ENCODE assay signal across 20 mouse cellular contexts in genomic region chr11:93986298-93986697, GRCm38 (mm10). TPM values are rescaled to one million over a fixed set of nuclear protein-coding genes. Genes with fewer than 3 reads are reported as not detected.
A peak's percentile ranks its signal among the peaks of the same experiment; 100 is the strongest.
DNase-seq lines count a peak whose midpoint lies in the region; ATAC-seq and TF ChIP-seq lines count a peak whose summit lies in the region.
"Had no signal": no experiment of that assay in that cellular context is flagged by ENCODE, and none has a peak within 500 bp of the region (broad histone marks: within the 10 kb centered on the region; RNA-seq: fewer than 3 reads in every experiment).

No protein-coding gene starts in this region.

- TF ChIP-seq EP300 in CH12.LX (IDR thresholded peaks at IDR 0.05; ENCODE audit: low read length) (no peak), MEL (IDR thresholded peaks at IDR 0.05; ENCODE audit: low read depth in 1 of 2, low read length in 2 of 2) (no peak)

- in situ Hi-C loops in CH12.LX (cut with MboI; ENCODE audit: low pct_ligation_motif_present, low pct_unique_long_range_greater_than_20kb, low sequenced_read_pairs) = no loop called here

- H3K36me3 ChIP-seq in CH12.LX (replicated peaks in 1 of 2; ENCODE audit: control insufficient read depth in 1 of 2, insufficient read depth in 1 of 2, low read length in 1 of 2) (no peaks in the 10 kb centered on the region), MEL (ENCODE audit: control insufficient read depth in 1 of 2, insufficient read depth in 2 of 2, low read length in 2 of 2) (peaks cover 0 to 14% of the 10 kb centered on the region in 2 experiments; a peak in 2 of 4 replicates)
- H3K36me3 ChIP-seq: heart, embryonic 10.5 days; hindbrain, embryonic 12.5 days; hindbrain, embryonic 15.5 days had no signal

- H3K27ac ChIP-seq in CH12.LX (ENCODE audit: insufficient read depth, low read depth) (no peak overlapping the region), MEL (ENCODE audit: control insufficient read depth, low read depth, low read length) (no peak overlapping the region)
- H3K27ac ChIP-seq: hindbrain, embryonic 12.5 days; hindbrain, embryonic 15.5 days had no signal

- H3K4me3 ChIP-seq in CH12.LX (replicated peaks in 1 of 3; ENCODE audit: low read depth in 2 of 3, low read length in 2 of 3, poor library complexity in 1 of 3) = no peak overlapping the region
- no peak overlapping the region for H3K4me3 ChIP-seq in MEL (ENCODE audit: control insufficient read depth in 1 of 2, insufficient read depth in 1 of 2, low read depth in 2 of 2, low read length in 2 of 2)
- H3K4me3 ChIP-seq: heart, embryonic 10.5 days; hindbrain, embryonic 12.5 days; hindbrain, embryonic 15.5 days had no signal

- H3K9me3 ChIP-seq in CH12.LX (replicated peaks; ENCODE audit: low read length) (no peaks in the 10 kb centered on the region), MEL (replicated peaks; ENCODE audit: insufficient read depth, low read length) (no peaks in the 10 kb centered on the region)
- H3K9me3 ChIP-seq: heart, embryonic 10.5 days; hindbrain, embryonic 12.5 days; hindbrain, embryonic 15.5 days had no signal

- no peaks in the 10 kb centered on the region for H3K79me2 ChIP-seq in CH12.LX (replicated peaks; ENCODE audit: control insufficient read depth, extremely low read depth, insufficient read depth, poor library complexity, severe bottlenecking)
- no peaks in the 10 kb centered on the region for H3K79me2 ChIP-seq in MEL (ENCODE audit: control insufficient read depth, insufficient read depth, low read length, poor library complexity)

- peak; percentile 66 for DNase-seq in heart, adult 11 months
- no peak for DNase-seq in heart, adult 8-10 months (ENCODE audit: low spot score)
- DNase-seq in CH12.LX (ENCODE audit: extremely low read depth) = no peak
- DNase-seq in MEL (ENCODE audit: low read depth, low spot score) = no peak
- DNase-seq in adrenal gland, adult 8-10 months = no peak
- DNase-seq in right cerebral cortex, postnatal 10 days (ENCODE audit: low spot score in 2 of 2) = no peak
- DNase-seq: adrenal gland, adult 2 months; adrenal gland, postnatal 25 days; cerebellum, adult 18-20 months; cerebellum, adult 9-10 months; cerebellum, postnatal 14 days; forebrain, postnatal 0 days; gastrocnemius, postnatal 36 days had no signal

- dilution Hi-C loops in CH12.LX (cut with MboI; ENCODE audit: extremely low pct_ligation_motif_present, extremely low pct_unique_long_range_greater_than_20kb, low sequenced_read_pairs) = no loop called here

- TF ChIP-seq RAD21 in CH12.LX (IDR thresholded peaks at IDR 0.05; ENCODE audit: low read depth, low read length) (no peak), MEL (IDR thresholded peaks at IDR 0.05; ENCODE audit: low read depth, low read length) (no peak)

- H3K4me1 ChIP-seq in CH12.LX (ENCODE audit: control insufficient read depth in 1 of 2, insufficient read depth in 2 of 2) = peaks cover 13 to 31% of the 10 kb centered on the region in 2 experiments
- peaks cover 8 to 27% of the 10 kb centered on the region in 2 experiments for H3K4me1 ChIP-seq in MEL (ENCODE audit: control insufficient read depth in 1 of 2, insufficient read depth in 2 of 2, low read length in 2 of 2)
- H3K4me1 ChIP-seq: hindbrain, embryonic 12.5 days; hindbrain, embryonic 15.5 days had no signal

- TF ChIP-seq POLR2A in CH12.LX (IDR thresholded peaks at IDR 0.05; ENCODE audit: low read depth, low read length) (no peak), MEL (IDR thresholded peaks at IDR 0.05; ENCODE audit: control insufficient read depth in 1 of 2, insufficient read depth in 1 of 2, low read depth in 1 of 2, low read length in 2 of 2, poor library complexity in 1 of 2) (no peak)

- H3K9ac ChIP-seq in CH12.LX (ENCODE audit: insufficient read depth, low read depth) (no peak overlapping the region), MEL (ENCODE audit: control insufficient read depth, low read depth, low read length, poor library complexity, severe bottlenecking) (no peak overlapping the region)
- H3K9ac ChIP-seq: forebrain, postnatal 0 days; hindbrain, embryonic 12.5 days; hindbrain, embryonic 15.5 days had no signal

- TF ChIP-seq CTCF in CH12.LX (conservative IDR thresholded peaks at IDR 0.05 in 1 of 2, IDR thresholded peaks at IDR 0.05 in 1 of 2; ENCODE audit: low read depth in 2 of 2, low read length in 2 of 2) (no peak), MEL (IDR thresholded peaks at IDR 0.05 in 2 of 3, conservative IDR thresholded peaks at IDR 0.05 in 1 of 3; ENCODE audit: control insufficient read depth in 1 of 3, insufficient read depth in 1 of 3, low read depth in 2 of 3, low read length in 3 of 3, poor library complexity in 1 of 3, severe bottlenecking in 1 of 3) (no peak)

- no peak overlapping the region for H3K4me2 ChIP-seq in CH12.LX (ENCODE audit: insufficient read depth, low read depth, poor library complexity, severe bottlenecking)
- H3K4me2 ChIP-seq: hindbrain, embryonic 12.5 days; hindbrain, embryonic 15.5 days had no signal

- no peaks in the 10 kb centered on the region for H3K27me3 ChIP-seq in CH12.LX (replicated peaks)
- no peaks in the 10 kb centered on the region for H3K27me3 ChIP-seq in MEL (ENCODE audit: control insufficient read depth in 1 of 2, insufficient read depth in 2 of 2, low read length in 2 of 2)
- H3K27me3 ChIP-seq: hindbrain, embryonic 12.5 days; hindbrain, embryonic 15.5 days had no signal

- 0 out of 2 replicates have a peak, but pooled peaks have one; percentile 58 for ATAC-seq in erythroid progenitor cell, adult 5-6 weeks (replicated peaks; ENCODE audit: low FRiP score, poor library complexity, severe bottlenecking)
- ATAC-seq: forebrain, embryonic 14.5 days; forebrain, postnatal 0 days; intestine, postnatal 0 days had no signal

TF ChIP-seq in CH12.LX, 34 proteins besides CTCF, POLR2A, EP300 and RAD21:
- TF ChIP-seq MAFK (IDR thresholded peaks at IDR 0.05; ENCODE audit: insufficient replicate concordance, low read length) (peak; percentile 77), ZMIZ1 (IDR thresholded peaks at IDR 0.05; ENCODE audit: low read depth, low read length) (no peak)
TF ChIP-seq in CH12.LX: peak in this region for 1.

TF ChIP-seq in MEL, 35 proteins besides CTCF, POLR2A, EP300 and RAD21:
- no peak for TF ChIP-seq MAZ (IDR thresholded peaks at IDR 0.05; ENCODE audit: low read depth, low read length)
- 0 out of 2 replicates have a peak, but pooled peaks have one; percentile 18 for TF ChIP-seq MAFK (IDR thresholded peaks at IDR 0.05; ENCODE audit: borderline replicate concordance, low read depth, low read length)

RNA-seq across cellular contexts. Expression of gene Spag9, which starts 9.6 kb away (rescaled TPM):
- 100 to 1,000 TPM; 141 to 155 (median 148) TPM for total RNA-seq in heart, adult 8-10 months (2022)
- total RNA-seq in CH12.LX (2012; rRNA removed) = 21.0 TPM in 2 replicates
- 22.5 and 22.6 TPM in 2 replicates for total RNA-seq in CH12.LX (2014; rRNA removed)
- 30.7 and 32.1 TPM in 2 replicates for polyA plus RNA-seq in CH12.LX (2012; ENCODE audit: insufficient read length, low read depth)
- total RNA-seq in MEL (2012; rRNA removed) = 19.1 and 20.6 TPM in 2 replicates
- 100 to 1,000 TPM in 1 of 2 experiments, 10 to 100 TPM in 1; 18.9 to 279 TPM for polyA plus RNA-seq in MEL (2012; ENCODE audit: insufficient read depth in 1 of 2, insufficient read length in 2 of 2, low read depth in 1 of 2, low replicate concordance in 2 of 2, missing spikeins in 1 of 2)
- total RNA-seq in erythroid progenitor cell, adult 5-6 weeks (2015; ENCODE audit: low replicate concordance) = 28.5 and 50.7 TPM in 2 replicates
- total RNA-seq in erythroid progenitor cell, adult 5-6 weeks (2017; ENCODE audit: low replicate concordance) = 68.5 and 69.1 TPM in 2 replicates
- 100 to 1,000 TPM in 2 of 4 experiments, 10 to 100 TPM in 2; 93.5 to 138 (median 115) TPM for total RNA-seq in adrenal gland, adult 8-10 months (2022)

RNA-seq across cellular contexts. Expression of gene Nme1, which starts 18.0 kb away (rescaled TPM):
- total RNA-seq in heart, adult 8-10 months (2022) = 10 to 100 TPM in 3 of 4 experiments, 1 to 10 TPM in 1; 8.3 to 15.9 (median 12.6) TPM
- total RNA-seq in CH12.LX (2012; rRNA removed) = 187 and 253 TPM in 2 replicates
- total RNA-seq in CH12.LX (2014; rRNA removed) = 443 and 488 TPM in 2 replicates
- polyA plus RNA-seq in CH12.LX (2012; ENCODE audit: insufficient read length, low read depth) = 129 and 170 TPM in 2 replicates
- total RNA-seq in MEL (2012; rRNA removed) = 210 and 253 TPM in 2 replicates
- 100 to 1,000 TPM in 1 of 2 experiments, not detected in 1; 131 TPM for polyA plus RNA-seq in MEL (2012; ENCODE audit: insufficient read depth in 1 of 2, insufficient read length in 2 of 2, low read depth in 1 of 2, low replicate concordance in 2 of 2, missing spikeins in 1 of 2)
- total RNA-seq in erythroid progenitor cell, adult 5-6 weeks (2015; ENCODE audit: low replicate concordance) = 11.3 and 17.7 TPM in 2 replicates
- 7.6 and 42.3 TPM in 2 replicates for total RNA-seq in erythroid progenitor cell, adult 5-6 weeks (2017; ENCODE audit: low replicate concordance)
- total RNA-seq in adrenal gland, adult 8-10 months (2022) = 10 to 100 TPM; 36.1 to 56.6 (median 44.8) TPM

RNA-seq across cellular contexts. Expression of gene Gm20390, which starts 18.2 kb away (rescaled TPM):
- total RNA-seq in heart, adult 8-10 months (2022) = 10 to 100 TPM; 11.7 to 17.8 (median 12.5) TPM
- total RNA-seq in CH12.LX (2012; rRNA removed) (717 and 896 TPM in 2 replicates), CH12.LX (2014; rRNA removed) (136 and 137 TPM in 2 replicates), MEL (2012; rRNA removed) (673 and 732 TPM in 2 replicates)
- polyA plus RNA-seq in CH12.LX (2012; ENCODE audit: insufficient read length, low read depth) (691 and 791 TPM in 2 replicates), MEL (2012; ENCODE audit: insufficient read depth in 1 of 2, insufficient read length in 2 of 2, low read depth in 1 of 2, low replicate concordance in 2 of 2, missing spikeins in 1 of 2) (100 to 1,000 TPM in 1 of 2 experiments, not detected in 1; 760 TPM)
- 32.3 and 33.5 TPM in 2 replicates for total RNA-seq in erythroid progenitor cell, adult 5-6 weeks (2015; ENCODE audit: low replicate concordance)
- 5.0 TPM in 1 of 2 replicates, not detected in the other for total RNA-seq in erythroid progenitor cell, adult 5-6 weeks (2017; ENCODE audit: low replicate concordance)
- 100 to 1,000 TPM in 1 of 4 experiments, 10 to 100 TPM in 3; 71.9 to 117 (median 88.3) TPM for total RNA-seq in adrenal gland, adult 8-10 months (2022)
- total RNA-seq: hematopoietic stem cell, adult 5-6 weeks had no signal

RNA-seq across cellular contexts. Expression of gene Nme2, which starts 30.2 kb away (rescaled TPM):
- total RNA-seq in heart, adult 8-10 months (2022) = 1,000 to 10,000 TPM; 1,051 to 1,128 (median 1,108) TPM
- 1,722 and 2,105 TPM in 2 replicates for total RNA-seq in CH12.LX (2012; rRNA removed)
- 1,555 and 1,586 TPM in 2 replicates for total RNA-seq in CH12.LX (2014; rRNA removed)
- 945 and 1,140 TPM in 2 replicates for polyA plus RNA-seq in CH12.LX (2012; ENCODE audit: insufficient read length, low read depth)
- 530 and 612 TPM in 2 replicates for total RNA-seq in MEL (2012; rRNA removed)
- 100 to 1,000 TPM in 1 of 2 experiments, not detected in 1; 126 TPM for polyA plus RNA-seq in MEL (2012; ENCODE audit: insufficient read depth in 1 of 2, insufficient read length in 2 of 2, low read depth in 1 of 2, low replicate concordance in 2 of 2, missing spikeins in 1 of 2)
- 34.8 and 35.7 TPM in 2 replicates for total RNA-seq in erythroid progenitor cell, adult 5-6 weeks (2015; ENCODE audit: low replicate concordance)
- 9.6 and 10.1 TPM in 2 replicates for total RNA-seq in erythroid progenitor cell, adult 5-6 weeks (2017; ENCODE audit: low replicate concordance)
- total RNA-seq in adrenal gland, adult 8-10 months (2022) = 100 to 1,000 TPM; 422 to 501 (median 468) TPM
